Mouse (Mus musculus): ENCODE measurements around the gene Zkscan17. TPM values are rescaled to one million over a fixed set of nuclear protein-coding genes. Genes with fewer than 3 reads are reported as not detected.
"Not testable (repeated sequence)": the region's sequence is repeated elsewhere in the genome, so short reads cannot be mapped to it uniquely, and the experiment has no call there.

Zkscan17 gene
- 10 to 100 TPM in 1 of 3 experiments, 1 to 10 TPM in 2; 9.3 to 10.0 (median 9.7) TPM for polyA plus RNA-seq (2017; shearing (Covaris generic))

GRCm38 (mm10) chr11:59526472-59527080 is at the start of gene Zkscan17:
TSS of gene Zkscan17 (minus strand) at chr11:59526751.
- no peak for ATAC-seq

- not testable (repeated sequence) for ATAC-seq
These were observed 49.6 kb upstream of the Zkscan17 start, which contains the start of gene Olfr222 for GRCm38 (mm10) chr11:59576135-59576534. TSS of gene Olfr222 (minus strand) at chr11:59576235.

- ATAC-seq: no peak
These were observed 49.2 kb upstream of the Zkscan17 start for GRCm38 (mm10) chr11:59575726-59576125.

DNA sequence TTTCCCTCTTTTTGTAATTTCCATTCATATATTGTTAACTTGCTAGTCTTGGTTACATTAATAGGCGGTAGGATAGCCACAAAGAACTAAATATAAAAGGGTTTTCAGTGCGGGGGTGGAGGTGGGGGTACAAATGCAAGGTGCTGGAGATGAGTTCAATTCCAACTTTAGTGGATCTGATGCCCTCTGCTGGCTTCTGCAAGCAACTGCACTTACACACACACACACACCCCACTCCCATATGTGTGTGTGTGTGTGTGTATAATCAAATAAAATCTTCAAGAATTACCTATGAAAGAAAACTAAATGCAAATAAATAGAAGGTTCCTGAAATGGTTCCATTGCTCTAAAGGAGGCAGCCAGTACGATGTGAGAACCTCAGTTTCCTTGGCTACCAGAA is 42.8 kb upstream of the Zkscan17 start:
- ATAC-seq: no peak

DNA sequence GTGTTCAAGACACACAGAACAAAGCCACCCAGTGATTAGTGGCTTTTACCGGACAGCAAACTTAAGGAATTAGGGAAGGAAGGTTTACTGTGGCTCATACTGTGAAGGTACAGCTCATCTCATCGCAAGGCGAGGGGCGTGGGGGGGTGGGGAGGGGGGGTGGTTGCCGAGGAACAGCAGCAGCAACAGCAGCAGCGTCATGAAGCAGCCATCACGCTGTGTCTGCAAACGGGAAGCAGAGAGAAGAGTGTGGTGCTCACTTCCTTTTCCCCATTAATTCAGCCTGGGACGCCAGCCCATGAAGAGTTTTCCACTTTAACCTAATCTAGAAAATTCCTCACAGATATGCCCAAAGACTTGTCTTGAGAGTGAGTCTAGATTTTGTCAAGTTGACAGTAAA is 36.3 kb upstream of the Zkscan17 start:
- no peak for ATAC-seq

- ATAC-seq: no peak
These were observed 35.8 kb upstream of the Zkscan17 start for GRCm38 (mm10) chr11:59562336-59562735.

DNA sequence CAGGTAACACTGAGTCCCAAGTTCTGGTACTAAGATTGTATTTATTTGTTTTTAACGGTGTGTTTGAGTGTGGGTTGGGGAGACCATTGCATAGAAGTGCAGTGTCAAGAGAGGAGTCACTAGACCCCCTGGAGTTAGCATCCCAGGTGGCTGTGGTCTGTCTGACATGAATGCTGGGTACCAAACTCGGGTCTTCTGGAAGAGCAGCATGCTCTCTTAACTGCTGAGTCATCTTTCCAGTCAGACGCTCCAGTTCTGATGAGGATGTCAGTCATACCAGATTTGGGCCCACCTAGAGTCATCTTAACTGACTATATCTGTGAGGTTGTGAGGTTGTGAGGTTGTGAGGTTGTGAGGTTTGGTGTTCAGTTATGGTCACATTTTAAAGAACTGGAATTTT is 34.4 kb upstream of the Zkscan17 start:
- no peak for ATAC-seq

DNA sequence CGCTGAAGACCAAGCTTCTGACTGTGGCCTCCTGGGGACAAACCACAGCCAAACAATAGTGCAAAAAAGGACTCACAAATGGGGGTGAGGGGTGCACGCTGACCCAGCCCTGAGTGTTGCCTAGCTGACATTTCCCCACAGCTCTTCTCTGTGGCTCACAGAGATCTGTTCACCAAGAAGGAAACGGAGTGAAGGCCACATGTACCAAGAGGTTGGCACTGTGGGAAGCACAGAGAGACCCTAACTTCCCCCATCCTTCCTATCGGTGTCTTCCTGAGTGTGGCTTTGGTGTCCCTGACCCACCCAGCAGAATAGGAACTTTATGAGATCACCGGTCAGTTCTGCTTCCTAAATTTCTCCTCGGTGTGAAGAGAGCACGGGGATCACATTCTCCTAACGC is 28.0 kb upstream of the Zkscan17 start:
- ATAC-seq: no peak

DNA sequence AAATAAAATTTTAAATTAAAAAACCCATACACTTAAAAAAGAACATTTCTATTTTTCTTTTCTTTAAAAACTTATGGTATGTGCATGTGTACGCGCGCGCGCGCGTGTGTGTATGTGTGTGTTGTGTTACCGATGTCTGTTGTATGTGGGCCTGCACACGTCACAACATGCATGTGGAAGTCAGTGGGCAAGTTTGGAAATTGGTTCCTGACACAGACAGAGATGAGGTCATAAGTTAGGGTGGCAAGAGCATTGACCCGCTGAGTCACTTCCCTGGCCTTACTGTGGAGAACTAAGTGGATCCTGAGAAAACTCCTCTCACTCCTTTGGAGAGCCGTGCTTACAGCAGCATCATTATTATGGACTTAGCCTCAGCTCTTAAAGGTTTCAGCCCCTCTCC is 27.6 kb upstream of the Zkscan17 start:
- ATAC-seq: no peak

DNA sequence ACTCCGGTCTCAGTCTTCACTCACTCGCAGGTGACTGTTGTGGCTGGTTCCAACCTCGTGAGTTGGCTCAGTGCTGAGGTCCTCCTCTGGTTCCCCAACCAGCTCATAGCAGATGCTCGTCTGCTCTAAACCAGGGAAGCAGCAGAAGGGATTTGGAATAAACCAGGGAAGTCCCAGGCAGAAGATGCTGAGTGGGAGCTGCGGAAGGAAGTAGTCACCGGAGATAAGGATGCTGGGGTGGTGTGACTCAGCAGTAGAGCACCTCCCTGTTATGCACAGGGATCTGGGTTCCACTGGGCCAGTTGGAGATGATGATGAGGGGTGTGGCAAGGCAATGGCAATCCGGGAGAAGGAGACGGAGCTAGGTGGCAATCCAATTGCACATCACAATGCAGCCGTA is 17.5 kb upstream of the Zkscan17 start:
- no peak for ATAC-seq

GRCm38 (mm10) chr11:59543376-59543775 is 16.8 kb upstream of the Zkscan17 start:
- no peak for ATAC-seq

DNA sequence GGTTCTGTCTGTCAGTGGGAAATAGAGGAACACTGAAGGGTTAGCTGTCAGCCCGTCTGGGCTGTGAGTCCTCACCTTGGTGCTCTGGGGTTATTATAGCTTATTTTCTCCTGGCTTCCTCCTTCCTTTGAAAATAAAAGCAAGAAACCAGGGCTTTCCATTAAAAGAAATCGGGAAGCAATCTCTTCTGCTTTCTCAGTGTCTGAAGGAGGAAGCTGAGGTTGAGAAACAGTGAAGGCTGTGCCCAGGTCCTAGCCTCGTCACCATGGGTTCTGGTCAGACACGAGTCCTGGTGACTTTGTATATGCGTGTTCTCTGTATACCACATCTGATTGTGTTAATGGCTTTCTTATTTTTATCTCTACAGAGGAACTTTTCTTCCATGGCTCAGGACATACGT is 15.9 kb upstream of the Zkscan17 start:
- no peak for ATAC-seq

DNA sequence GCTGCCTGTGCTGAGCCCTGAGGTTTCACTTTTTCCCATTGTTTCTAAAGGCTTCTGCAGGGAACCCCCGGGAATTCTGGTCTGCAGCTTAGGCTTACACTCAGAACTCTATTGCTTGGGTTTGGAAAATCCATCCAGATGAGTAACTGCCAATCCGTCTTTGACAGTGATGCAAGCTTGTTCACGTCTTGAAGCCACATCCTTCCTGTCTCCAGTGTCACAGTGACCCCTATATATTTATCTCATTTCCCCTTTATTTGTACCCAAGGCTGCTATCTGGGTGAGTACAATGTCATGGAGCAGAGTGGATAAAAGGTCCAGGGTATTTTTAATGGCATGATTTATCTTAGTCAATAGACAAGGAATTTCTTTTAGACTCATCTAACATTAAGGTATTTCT is 14.8 kb upstream of the Zkscan17 start, which contains the start of gene Nlrp3:
TSS of gene Nlrp3 (plus strand) at position 245 of the 400 bp plus-strand sequence.
- no peak for ATAC-seq

- no peak for ATAC-seq
These were observed 13.6 kb upstream of the Zkscan17 start for GRCm38 (mm10) chr11:59540123-59540522.

- no peak for ATAC-seq
These were observed 11.8 kb upstream of the Zkscan17 start for GRCm38 (mm10) chr11:59538387-59538786.

- no peak for ATAC-seq
These were observed 10.9 kb upstream of the Zkscan17 start for GRCm38 (mm10) chr11:59537218-59538130.

- no peak for ATAC-seq
These were observed 5.0 kb upstream of the Zkscan17 start for GRCm38 (mm10) chr11:59531562-59531961.

GRCm38 (mm10) chr11:59530870-59531535 is 4.5 kb upstream of the Zkscan17 start:
- ATAC-seq: no peak

DNA sequence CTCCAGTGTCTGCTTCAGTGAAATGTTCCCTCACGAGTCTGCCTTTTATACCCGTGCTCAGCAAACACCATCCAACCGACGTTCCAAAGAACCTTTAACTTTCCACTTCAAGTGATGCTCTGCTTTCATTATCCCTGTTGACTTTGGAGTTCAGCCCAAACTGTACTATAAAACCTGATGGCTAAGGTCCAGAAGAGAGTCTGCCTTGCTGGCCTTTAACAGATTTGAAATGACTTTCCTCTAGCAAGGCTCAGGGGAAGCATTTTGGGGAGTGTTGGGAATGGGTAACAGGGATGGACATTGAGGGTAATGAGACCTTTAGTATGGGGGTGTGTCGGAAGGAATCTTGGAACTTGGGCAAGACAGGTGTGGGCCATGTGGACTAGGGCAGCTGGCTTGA is 3.7 kb upstream of the Zkscan17 start:
- ATAC-seq: no peak

GRCm38 (mm10) chr11:59525237-59525636 is 1.3 kb downstream of the Zkscan17 start:
- peak; percentile 67 for ATAC-seq

DNA sequence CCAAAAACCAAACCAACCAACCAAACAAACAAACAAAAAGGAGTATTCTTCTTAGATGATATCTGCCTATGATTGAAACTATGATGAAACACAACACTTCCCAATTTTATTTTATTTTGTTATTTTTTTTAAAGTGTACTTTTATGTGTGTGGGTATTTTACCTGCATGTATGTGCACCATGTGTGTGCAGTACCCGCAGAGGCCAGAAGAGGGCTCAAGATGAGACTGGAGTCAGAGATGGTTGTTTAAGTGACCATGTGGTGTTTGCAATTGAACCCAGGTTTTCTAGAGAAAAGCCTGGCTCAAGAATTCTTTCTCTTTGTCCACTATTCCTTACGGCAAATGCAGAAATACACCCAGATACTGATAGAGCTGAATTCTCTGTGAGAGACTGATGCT is 2.4 kb downstream of the Zkscan17 start:
- ATAC-seq: no peak

DNA sequence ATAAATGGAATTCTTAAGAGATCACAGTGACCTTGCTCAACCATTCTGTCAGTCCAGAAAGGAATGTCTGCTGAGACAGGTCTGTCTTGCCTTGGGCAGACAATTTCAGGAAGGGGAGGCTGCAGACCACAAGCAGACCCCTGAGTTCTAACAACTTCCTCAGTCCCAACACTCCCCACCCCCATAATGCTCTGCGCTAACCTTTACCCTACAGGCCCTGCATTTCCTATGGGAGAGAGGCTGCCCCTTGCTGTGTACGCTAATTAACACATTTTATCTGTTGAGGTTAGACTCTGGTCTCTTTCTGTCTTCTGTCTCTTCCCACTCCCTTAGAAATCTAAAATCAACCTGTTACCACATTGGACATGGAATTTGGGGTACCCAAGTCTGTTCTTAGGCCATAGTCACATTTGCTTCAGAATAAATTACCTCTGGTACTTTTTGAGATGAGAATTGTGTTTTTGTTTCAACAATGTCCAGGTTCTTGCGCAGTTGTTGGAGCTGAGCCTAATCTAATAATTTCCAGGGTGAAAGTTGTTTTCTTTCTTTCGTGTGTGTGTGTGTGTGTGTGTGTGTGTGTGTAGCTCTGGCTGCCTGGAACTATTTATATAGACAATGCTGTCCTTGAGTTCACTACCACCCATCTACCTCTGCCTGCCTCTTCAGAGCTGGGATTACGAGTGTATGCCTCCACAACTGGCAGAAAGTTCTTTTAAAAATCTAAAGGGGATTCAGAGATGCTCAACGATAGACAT is 6.6 kb downstream of the Zkscan17 start:
- ATAC-seq: no peak

DNA sequence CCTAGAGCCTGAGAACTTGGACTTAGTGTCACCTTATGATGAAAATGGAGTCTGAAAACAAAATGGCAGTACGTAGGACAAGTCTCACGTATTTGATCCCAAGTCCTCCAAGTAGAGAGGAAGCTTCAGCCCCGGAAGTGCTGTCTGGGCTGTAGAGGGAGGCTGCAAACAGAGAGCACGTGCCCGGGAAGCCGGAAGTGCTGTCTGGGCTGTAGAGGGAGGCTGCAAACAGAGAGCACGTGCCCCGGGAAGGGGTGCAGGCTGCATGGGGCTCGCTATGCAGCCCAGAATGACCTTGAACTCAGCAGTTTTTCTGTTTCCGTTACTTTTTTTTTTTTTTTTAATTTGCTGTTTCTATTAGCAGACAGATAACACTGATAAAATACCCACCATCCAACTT is 8.3 kb downstream of the Zkscan17 start:
- ATAC-seq: no peak

Measured in inflammation-experienced regulatory T-cells, adult 6 months (primary cell).